Comparison of ENCODE assay signal across 22 mouse cellular contexts in genomic region chr2:91670038-91670437, GRCm38 (mm10). TPM values are rescaled to one million over a fixed set of nuclear protein-coding genes. Genes with fewer than 3 reads are reported as not detected.
"Had no signal": no experiment of that assay in that cellular context is flagged by ENCODE, and none has a peak within 500 bp of the region (broad histone marks: within the 10 kb centered on the region; RNA-seq: fewer than 3 reads in every experiment).

No protein-coding gene starts in this region.

- H3K4me3 ChIP-seq: layer of hippocampus, adult 2 months; left cerebral cortex, adult 2 months; liver, embryonic 13.5 days; megakaryocyte, embryonic 14.5 days; midbrain, embryonic 10.5 days; midbrain, embryonic 13.5 days; myocyte; neural tube, embryonic 13.5 days; stomach, embryonic 15.5 days had no signal

- H3K9ac ChIP-seq: liver, embryonic 13.5 days; lung, embryonic 14.5 days; midbrain, embryonic 13.5 days; neural tube, embryonic 13.5 days; stomach, embryonic 15.5 days had no signal

- ATAC-seq: hindbrain, postnatal 0 days; inflammation-experienced regulatory T-cells, adult 6 months; intestine, embryonic 16.5 days; midbrain, embryonic 13.5 days; midbrain, embryonic 16.5 days had no signal

- H3K9me3 ChIP-seq: liver, embryonic 13.5 days; megakaryocyte, embryonic 14.5 days; midbrain, embryonic 10.5 days; midbrain, embryonic 13.5 days; neural tube, embryonic 13.5 days; stomach, embryonic 15.5 days had no signal

- H3K4me2 ChIP-seq: liver, embryonic 13.5 days; lung, embryonic 14.5 days; midbrain, embryonic 13.5 days; neural tube, embryonic 13.5 days; stomach, embryonic 15.5 days had no signal

- H3K27ac ChIP-seq: hindbrain, postnatal 0 days; layer of hippocampus, adult 2 months; left cerebral cortex, adult 2 months; liver, embryonic 13.5 days; midbrain, embryonic 10.5 days; midbrain, embryonic 13.5 days; neural tube, embryonic 13.5 days; stomach, embryonic 15.5 days had no signal

- DNase-seq: layer of hippocampus, adult 9-11 months; liver, embryonic 13.5 days; lung, embryonic 14.5 days; lung, postnatal 10 days; lung, postnatal 36 days; retina, postnatal 1 day; thymus, postnatal 25 days had no signal

- H3K27me3 ChIP-seq: liver, embryonic 13.5 days; megakaryocyte, embryonic 14.5 days; midbrain, embryonic 13.5 days; neural tube, embryonic 13.5 days; stomach, embryonic 15.5 days had no signal

- H3K4me1 ChIP-seq: liver, embryonic 13.5 days; midbrain, embryonic 10.5 days; midbrain, embryonic 13.5 days; neural tube, embryonic 13.5 days; stomach, embryonic 15.5 days had no signal

RNA-seq across cellular contexts. Expression of gene F2, which starts 33.8 kb away (rescaled TPM):
- total RNA-seq: hindbrain, postnatal 0 days; layer of hippocampus, postnatal 25 days; left cerebral cortex, postnatal 36 days; monocyte, adult 5-6 weeks had no signal
- polyA plus RNA-seq: hindbrain, postnatal 0 days; midbrain, embryonic 13.5 days had no signal
